9 mouse cellular contexts compared by ENCODE assay signal in genomic region chr2:181931077-181931815, GRCm38 (mm10). TPM values are rescaled to one million over a fixed set of nuclear protein-coding genes. Genes with fewer than 3 reads are reported as not detected.
A peak's percentile ranks its signal among the peaks of the same experiment; 100 is the strongest.
DNase-seq lines count a peak whose midpoint lies in the region; ATAC-seq lines count a peak whose summit lies in the region.
"Not testable (repeated sequence)": the region's sequence is repeated elsewhere in the genome, so short reads cannot be mapped to it uniquely, and the experiment has no call there.
"Had no signal": no experiment of that assay in that cellular context is flagged by ENCODE, and none has a peak within 500 bp of the region (broad histone marks: within the 10 kb centered on the region; RNA-seq: fewer than 3 reads in every experiment).

No protein-coding gene starts in this region.

- peak; percentile 72 for DNase-seq in embryo, embryonic 10.5 days (ENCODE audit: low spot score)
- peak; percentile 64 for DNase-seq in gastrocnemius, postnatal 14 days
- DNase-seq in left cerebral cortex, postnatal 4 days, result peak; percentile 43
- peak; percentile 49 for DNase-seq in mesoderm, embryonic 11.5 days (ENCODE audit: low read depth, low spot score)
- peak; percentile 49 for DNase-seq in skeletal muscle tissue, adult 2 months (ENCODE audit: low read depth, low spot score)

- H3K27me3 ChIP-seq in intestine, embryonic 15.5 days (replicated peaks), result not testable (repeated sequence)

- not testable (repeated sequence) for H3K27ac ChIP-seq in intestine, embryonic 15.5 days

- H3K4me3 ChIP-seq in intestine, embryonic 15.5 days (replicated peaks), result not testable (repeated sequence)

- not testable (repeated sequence) for H3K9ac ChIP-seq in intestine, embryonic 15.5 days

- ATAC-seq in activated CD4-positive, CD25-positive, alpha-beta regulatory T cell, adult 4 months, result peak; percentile 60
- ATAC-seq in intestine, embryonic 15.5 days, result peak; percentile 75

- not testable (repeated sequence) for H3K4me1 ChIP-seq in intestine, embryonic 15.5 days (replicated peaks)

- not testable (repeated sequence) for H3K9me3 ChIP-seq in intestine, embryonic 15.5 days

- 73% methylated on average over 3 of the region's 3 CpGs for WGBS in intestine, embryonic 15.5 days

- not testable (repeated sequence) for H3K4me2 ChIP-seq in intestine, embryonic 15.5 days (replicated peaks)

- H3K36me3 ChIP-seq in intestine, embryonic 15.5 days, result not testable (repeated sequence)

- intact Hi-C loops in gastrocnemius, postnatal 14 days (cut with DNase I; ENCODE audit: low total_unique reads); left cerebral cortex, postnatal 4 days (cut with DNase I): not testable (repeated sequence)

RNA-seq across cellular contexts. Expression of gene Gm14496, which starts 59.7 kb away (rescaled TPM):
- polyA plus RNA-seq in activated CD4-positive, CD25-positive, alpha-beta regulatory T cell, adult 4 months (2017; shearing (Covaris generic)), result not detected
- not detected for total RNA-seq in gastrocnemius, postnatal 14 days (2021)
- polyA plus RNA-seq in intestine, embryonic 15.5 days (2015; fragmentation: Nextera tagmentation; extraction: Ambion mirVana), result not detected in 2 replicates
- not detected for total RNA-seq in left cerebral cortex, postnatal 4 days (2021)
- total RNA-seq: heart, postnatal 36 days had no signal
- polyA plus RNA-seq: testis, adult 2 months had no signal
